Mouse (Mus musculus) A20 (cell line): ENCODE results near the gene Fam72a.
A peak's percentile ranks its signal among the peaks of the same experiment; 100 is the strongest.

Source experiments
- DNase-seq: peaks from one replicate; pipeline ENCODE4 v3.0.0-alpha.2; 2011; ENCODE audit warnings: low read depth, low spot score

The Fam72a gene

DNA sequence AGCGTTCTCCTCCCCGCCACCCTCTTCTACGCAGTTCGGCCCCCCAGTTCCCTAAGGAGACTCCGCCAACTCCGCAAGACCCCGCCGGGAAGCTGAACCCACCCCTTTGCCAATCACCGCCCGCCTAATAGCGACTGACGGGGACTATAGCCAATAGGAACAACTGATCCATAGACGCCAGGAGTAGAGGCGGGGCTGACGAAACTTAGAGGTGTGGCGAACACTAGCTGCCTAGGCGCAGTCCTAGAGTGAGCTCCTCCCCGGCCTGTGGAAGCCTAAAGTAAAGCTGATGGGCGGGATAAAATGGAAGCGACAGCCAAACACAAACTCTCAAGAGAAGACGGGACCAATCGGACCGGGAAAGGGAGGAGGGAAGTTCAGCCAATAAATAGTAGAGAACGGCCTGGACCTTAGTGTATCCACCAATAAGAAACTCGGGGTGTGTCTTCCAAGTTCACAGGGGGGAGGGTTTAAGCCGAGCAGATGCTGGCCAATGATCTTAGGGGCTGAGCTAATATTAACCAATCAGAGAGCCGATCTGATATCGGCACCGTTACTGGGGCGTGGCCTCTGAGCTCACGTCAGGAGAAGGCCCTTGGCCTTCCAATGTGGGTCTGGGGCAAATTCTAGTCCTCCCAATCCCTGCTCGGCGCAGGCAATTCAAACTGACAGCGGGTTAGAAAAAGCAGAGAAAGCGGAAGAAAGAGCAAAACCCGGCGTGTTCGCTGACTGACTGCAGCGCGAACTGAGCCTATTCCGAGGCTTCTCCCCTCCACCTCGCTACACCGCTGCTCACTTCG is at the start of gene Fam72a, which contains the start of gene Srgap2:
TSS of gene Fam72a (plus strand) at position 623 of the 800 bp plus-strand sequence.
TSS of gene Srgap2 (minus strand) at position 72 of the 800 bp plus-strand sequence.
- DNase-seq, result peak; percentile 100

DNA sequence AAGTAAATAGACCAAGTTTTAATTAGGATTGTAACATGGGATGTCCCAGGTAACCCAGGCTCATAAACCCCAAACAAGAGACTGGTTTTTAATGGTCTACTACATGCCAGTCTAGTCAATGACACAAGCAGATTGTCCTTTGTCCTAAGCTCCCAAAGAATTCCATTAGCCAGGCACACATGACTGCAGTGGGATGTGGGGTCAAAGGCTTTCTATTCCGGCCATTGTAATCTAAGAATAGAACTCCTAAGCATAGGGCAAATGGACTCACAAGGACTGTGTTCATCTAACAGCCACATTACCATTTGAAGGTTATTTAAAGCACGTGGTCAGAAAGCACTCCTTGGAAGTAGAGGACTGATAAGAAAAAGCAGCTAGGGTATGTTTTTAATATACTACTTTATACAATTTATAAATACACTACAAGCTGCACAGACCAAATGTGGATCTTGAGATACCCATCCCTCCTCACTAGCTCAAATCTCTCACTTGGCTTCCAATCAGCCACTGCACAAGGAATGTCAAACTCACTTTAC is 48.9 kb upstream of the Fam72a start:
- DNase-seq, result no peak

- peak; percentile 61 for DNase-seq
Observed at GRCm38 (mm10) chr1:131481391-131481790, 46.3 kb upstream of the Fam72a start.

DNA sequence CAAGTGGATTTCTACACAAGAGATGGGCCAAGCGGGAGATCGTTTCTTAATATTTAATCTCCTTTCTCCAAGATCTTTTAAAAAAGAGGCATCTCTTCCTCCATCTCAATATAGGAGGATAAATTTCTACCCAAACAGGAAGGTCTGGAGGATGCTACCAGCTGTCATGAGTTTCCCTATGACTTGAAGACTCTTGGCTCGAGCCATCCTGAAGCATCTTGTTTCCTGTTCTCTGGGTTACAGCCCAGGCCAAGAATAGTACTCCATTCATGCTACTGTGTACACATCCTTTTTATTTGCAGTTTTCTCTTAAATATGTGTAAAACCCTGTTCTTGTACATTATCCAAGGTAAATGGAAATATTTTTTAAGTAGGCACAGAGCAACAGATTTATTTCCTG is 45.5 kb upstream of the Fam72a start:
- DNase-seq, result peak; percentile 41

- DNase-seq, result peak; percentile 33
Observed at GRCm38 (mm10) chr1:131486094-131486850, 41.4 kb upstream of the Fam72a start.

GRCm38 (mm10) chr1:131489312-131489711 is 38.4 kb upstream of the Fam72a start:
- DNase-seq, result no peak

GRCm38 (mm10) chr1:131491579-131491978 is 36.1 kb upstream of the Fam72a start:
- no peak for DNase-seq

GRCm38 (mm10) chr1:131492360-131492759 is 35.3 kb upstream of the Fam72a start:
- DNase-seq, result peak; percentile 56

- DNase-seq, result no peak
Observed at GRCm38 (mm10) chr1:131493966-131494898, 33.5 kb upstream of the Fam72a start.

GRCm38 (mm10) chr1:131498231-131498630 is 29.5 kb upstream of the Fam72a start:
- DNase-seq, result no peak

- no peak for DNase-seq
Observed at GRCm38 (mm10) chr1:131501681-131502080, 26.0 kb upstream of the Fam72a start.

DNA sequence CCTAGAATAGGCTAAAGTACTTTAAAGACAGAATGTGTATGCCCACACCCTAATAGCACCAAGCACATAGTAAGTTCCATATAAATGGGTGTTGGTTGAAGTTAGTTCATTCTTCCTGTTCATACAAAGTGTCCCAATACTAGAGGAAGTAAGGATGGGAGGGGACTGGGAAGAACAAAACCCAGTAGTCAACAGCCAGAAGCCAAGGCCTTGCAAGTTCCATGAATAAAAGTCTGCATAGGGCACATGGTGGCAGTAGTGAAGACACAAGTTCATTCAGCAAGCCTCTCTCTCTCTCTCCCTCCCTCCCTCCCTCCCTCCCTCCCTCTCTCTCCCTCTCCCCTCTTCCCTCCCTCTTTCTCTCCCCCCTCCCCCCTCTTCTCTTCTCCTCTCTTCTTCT is 16.6 kb upstream of the Fam72a start:
- no peak for DNase-seq

DNA sequence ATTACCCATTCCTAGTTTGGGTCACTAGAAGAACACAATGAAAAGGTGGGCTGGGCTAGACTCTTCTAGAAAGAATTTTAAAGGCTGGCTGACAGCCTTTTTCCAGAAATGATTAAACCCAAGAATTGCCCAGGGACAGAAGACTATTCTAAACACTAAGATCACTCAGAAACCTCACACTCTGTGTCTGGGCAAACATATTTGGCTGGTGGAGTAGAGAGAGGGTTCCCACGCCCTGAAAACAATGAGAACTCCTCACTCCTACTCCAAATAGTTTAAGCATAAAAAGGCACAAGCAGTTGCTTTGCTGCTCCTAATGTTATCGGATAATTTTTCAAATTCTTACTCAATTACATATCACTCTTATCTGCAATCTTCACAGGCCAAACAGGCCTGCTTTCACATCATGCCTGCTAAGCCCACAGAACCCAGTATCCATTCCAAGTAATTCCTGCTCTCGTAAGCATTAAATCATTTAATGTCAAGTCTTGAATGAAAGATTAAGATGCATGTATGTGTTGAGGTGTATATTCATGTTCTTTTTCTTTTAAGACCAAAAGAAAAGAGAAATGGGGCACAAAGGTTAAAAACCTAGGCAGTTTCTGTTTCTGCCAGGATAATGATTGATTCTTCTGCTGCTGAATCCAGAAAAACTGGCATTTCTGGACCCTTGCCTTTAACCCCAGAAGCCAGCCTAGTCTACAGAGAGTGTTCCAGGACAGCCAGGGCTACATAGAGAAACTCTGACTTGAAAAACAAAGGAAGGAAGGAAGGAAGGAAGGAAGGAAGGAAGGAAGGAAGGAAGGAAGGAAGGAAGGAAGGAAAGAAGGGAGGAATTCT is 15.8 kb upstream of the Fam72a start:
- DNase-seq, result no peak

DNA sequence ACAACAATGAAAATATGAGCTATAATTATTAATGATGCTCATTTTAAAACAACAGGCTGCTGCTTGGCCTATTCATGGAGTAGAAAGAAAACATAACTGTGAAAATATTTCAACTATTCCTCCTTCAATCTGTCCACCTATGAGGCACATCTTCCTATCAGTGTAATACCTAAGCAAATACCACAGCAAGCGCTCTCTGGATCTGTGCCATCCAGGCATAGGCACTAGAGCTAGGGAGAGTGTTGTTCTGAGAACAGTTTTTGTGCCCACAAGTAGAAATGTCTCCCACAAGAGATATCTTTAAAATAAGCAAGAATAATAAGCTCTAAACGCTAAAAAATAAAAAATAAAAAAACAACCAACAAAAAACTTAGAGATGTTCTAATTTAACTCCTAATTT is 14.6 kb upstream of the Fam72a start:
- DNase-seq, result no peak

DNA sequence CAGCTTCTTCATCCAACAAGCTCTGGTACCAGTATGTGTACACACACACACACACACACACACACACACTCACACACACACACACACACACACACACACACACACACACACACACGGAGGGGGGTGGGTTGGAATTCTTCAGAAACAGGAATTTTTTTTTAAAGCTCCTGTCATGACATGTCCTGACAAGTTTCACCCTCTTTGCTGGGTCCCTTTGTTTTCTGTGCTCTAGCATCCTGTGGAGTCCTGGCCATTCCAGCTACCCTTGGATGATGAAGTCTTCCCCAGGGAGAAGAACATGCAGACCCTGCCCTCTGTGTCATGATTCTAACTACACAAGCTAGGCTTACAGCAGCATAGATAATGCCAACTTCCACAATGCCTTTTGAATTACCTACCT is 13.5 kb upstream of the Fam72a start:
- no peak for DNase-seq

GRCm38 (mm10) chr1:131516588-131516987 is 11.1 kb upstream of the Fam72a start:
- no peak for DNase-seq

- DNase-seq, result no peak
Observed at GRCm38 (mm10) chr1:131523794-131524193, 3.9 kb upstream of the Fam72a start.

DNA sequence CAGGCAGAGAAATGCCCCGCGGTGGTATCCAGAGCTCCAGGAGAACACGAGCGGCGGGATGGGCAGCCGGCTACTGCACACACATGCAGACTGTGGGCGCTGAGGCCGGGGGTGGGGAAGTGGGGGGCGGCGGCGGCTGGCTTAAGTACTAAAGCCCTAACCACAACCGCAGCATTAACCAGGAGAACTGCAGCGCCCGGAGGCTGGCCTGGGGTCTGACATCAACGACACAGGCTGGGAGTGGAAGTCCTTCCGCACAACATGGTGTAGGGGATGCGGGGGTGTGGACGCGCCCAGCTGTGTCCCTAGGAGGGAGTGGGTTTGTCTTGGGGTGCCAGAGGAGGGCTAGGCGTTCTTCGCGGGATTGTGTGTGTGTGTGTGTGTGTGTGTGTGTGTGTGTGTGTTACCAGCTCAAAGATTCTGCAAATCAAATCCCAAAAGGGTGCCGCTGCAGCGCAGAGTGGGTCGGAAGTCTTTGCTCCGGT is 2.6 kb upstream of the Fam72a start:
- no peak for DNase-seq

DNA sequence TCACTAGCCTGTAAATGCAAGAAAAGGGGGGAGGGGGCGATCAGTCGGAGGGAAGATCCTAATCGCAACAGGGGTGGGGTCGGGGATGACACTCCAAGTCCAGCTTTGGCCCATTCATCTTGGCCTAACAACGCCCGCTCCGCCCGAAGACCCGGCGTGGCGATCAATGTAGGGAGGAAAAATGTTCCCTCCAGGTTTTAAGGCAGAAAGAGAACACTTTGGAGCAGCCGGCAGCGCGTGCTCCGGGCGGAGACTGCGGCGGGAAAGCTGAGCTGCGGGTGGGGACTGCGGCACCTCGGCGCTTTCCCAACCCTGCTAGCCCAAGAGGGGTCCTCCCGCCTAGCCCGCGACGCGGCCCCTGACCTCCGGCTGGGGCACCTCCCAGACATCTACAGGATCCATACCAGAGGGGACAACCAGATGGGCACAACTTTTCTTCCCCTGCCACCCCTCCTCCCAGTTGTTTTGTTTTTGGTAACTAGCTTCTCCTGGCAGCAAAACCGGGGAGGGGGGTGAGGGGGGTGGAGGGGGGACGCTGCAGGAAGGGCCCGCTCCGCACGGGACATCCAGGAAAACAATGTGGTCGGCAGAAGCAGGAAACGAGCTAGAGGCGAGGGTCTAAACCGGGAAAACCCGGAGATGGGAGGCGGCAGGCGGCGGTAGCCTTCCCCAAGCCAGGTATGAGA is 2.0 kb upstream of the Fam72a start:
- no peak for DNase-seq
